Mouse (Mus musculus) liver, postnatal 0 days (tissue): Measurements from ENCODE around the gene 4930453N24Rik.

Experiments used
- CTCF ChIP-seq: sonication (generic); IDR thresholded peaks from 2 replicates; pipeline ENCODE4 v1.5.1; 2016; ENCODE audit warnings: antibody characterized with exemption, low read depth
- EP300 ChIP-seq: IDR thresholded peaks from 2 replicates; pipeline ENCODE4 v1.6.1; 2016; ENCODE audit warnings: antibody characterized with exemption, low read depth, mild to moderate bottlenecking

DNA sequence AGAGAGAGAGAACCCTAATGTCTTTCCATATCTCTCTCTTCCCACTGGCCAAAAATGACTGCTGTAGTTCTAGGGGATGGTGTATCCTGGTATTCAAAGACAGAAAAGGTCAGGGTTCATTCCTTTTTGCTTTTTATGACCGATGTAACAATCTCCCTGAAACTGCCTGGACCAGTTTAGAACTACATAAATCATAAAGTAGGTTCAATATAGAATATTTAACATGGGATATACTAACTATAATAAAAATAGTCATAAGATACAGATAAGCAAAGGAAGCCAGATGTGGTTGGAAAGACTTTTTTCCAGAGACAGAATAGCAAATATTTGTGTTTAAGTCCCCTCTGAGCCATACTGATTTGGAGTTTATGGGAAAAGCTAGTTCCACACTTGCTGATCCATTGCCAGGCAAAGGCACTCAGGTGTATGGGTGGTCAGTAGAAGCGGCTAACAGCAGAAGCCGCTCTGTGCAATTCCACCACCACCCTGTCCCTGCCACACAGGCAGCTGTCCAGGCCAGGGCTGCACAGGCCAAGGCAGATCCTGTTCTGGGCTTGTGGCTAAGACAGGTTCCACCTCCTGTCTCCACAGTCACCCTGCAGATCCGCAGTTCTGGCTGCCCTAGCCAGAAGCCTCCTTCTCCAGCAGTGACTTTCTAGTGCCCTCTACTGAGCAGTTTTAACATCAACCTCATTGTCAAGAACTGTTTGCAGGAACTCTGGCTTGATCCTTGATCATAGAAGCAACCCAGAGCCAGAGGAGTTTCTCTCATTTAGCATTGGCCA lies 47.5 kb downstream of the 4930453N24Rik start:
- TF ChIP-seq EP300 (no peak), CTCF (peak; percentile 55)
